Mouse (Mus musculus): ENCODE results near the gene Rtca.

DNA sequence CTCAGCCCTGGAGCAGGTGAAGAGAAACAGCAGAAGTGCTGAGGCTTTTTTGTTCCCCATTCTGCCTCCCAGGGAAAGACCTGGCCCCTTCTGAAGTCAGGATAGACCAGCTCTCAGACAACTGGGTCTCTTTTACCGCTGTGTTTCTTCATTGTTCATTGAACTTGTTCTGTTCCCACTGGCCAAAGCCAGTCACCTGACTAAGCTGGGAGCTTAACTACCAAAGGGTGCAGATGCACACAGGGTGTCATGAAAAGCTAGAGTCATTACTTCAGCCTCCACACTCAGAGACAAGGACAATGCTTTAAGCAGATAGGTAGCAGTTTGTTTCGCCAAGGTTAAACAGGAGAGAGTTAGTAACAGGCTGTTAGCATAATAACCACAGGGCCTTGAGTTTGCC, 34.1 kb upstream of the Rtca start:
- TF ChIP-seq CTCF (IDR thresholded peaks at IDR 0.05; ENCODE audit: borderline replicate concordance, insufficient read depth, low read depth, low read length) = no peak
- TF ChIP-seq POLR2A (IDR thresholded peaks at IDR 0.05; ENCODE audit: borderline replicate concordance, insufficient read depth, low read length) = no peak

Data from cerebellum, adult 2 months (tissue).